18 mouse cellular contexts compared by ENCODE assay signal in genomic region chr9:58035519-58035918, GRCm38 (mm10). TPM values are rescaled to one million over a fixed set of nuclear protein-coding genes. Genes with fewer than 3 reads are reported as not detected.
DNase-seq lines count a peak whose midpoint lies in the region; ATAC-seq and TF ChIP-seq lines count a peak whose summit lies in the region.
"Had no signal": no experiment of that assay in that cellular context is flagged by ENCODE, and none has a peak within 500 bp of the region (broad histone marks: within the 10 kb centered on the region; RNA-seq: fewer than 3 reads in every experiment).

No protein-coding gene starts in this region.

- intact Hi-C loops in left cerebral cortex, postnatal 25 days (cut with DNase I) = loop anchor here (5.0 kb wide), 1 partner anchor 247 kb away; no protein-coding TSS in a partner anchor

- TF ChIP-seq POLR2A in brain, embryonic 14.5 days (IDR thresholded peaks at IDR 0.05; ENCODE audit: borderline replicate concordance, extremely low read depth, insufficient read depth, insufficient read length, poor library complexity, severe bottlenecking) = no peak

- ATAC-seq in frontal cortex, adult (ENCODE audit: low TSS enrichment) = peak; percentile 76
- ATAC-seq: intestine, postnatal 0 days; liver, postnatal 0 days; midbrain, embryonic 16.5 days had no signal

- DNase-seq in frontal cortex, postnatal 14 days (ENCODE audit: low spot score in 2 of 2) = no peak
- DNase-seq in brain, embryonic 14.5 days (ENCODE audit: low read depth) = peak; percentile 81
- DNase-seq in layer of hippocampus, adult 18-20 months (ENCODE audit: low spot score in 2 of 2) = peak; percentile 66 to 71
- DNase-seq in left cerebral cortex, postnatal 25 days (ENCODE audit: low spot score in 2 of 2) = peak; percentile 45 to 88
- no peak for DNase-seq in ovary, postnatal 36 days (ENCODE audit: low spot score)
- DNase-seq in heart, adult 11 months = no peak
- no peak for DNase-seq in adrenal gland, postnatal 36 days
- DNase-seq: adrenal gland, postnatal 25 days; gastrocnemius, adult 2 months; heart, postnatal 4 days; kidney, postnatal 10 days; liver, postnatal 0 days; retina, postnatal 1 day had no signal

- TF ChIP-seq CTCF in brain, embryonic 14.5 days (IDR thresholded peaks at IDR 0.05; ENCODE audit: borderline replicate concordance, extremely low read depth, insufficient read depth, insufficient read length) = no peak

RNA-seq across cellular contexts. Expression of gene Stra6, which starts 28.1 kb away (rescaled TPM):
- 14.2 and 18.6 TPM in 2 replicates for polyA plus RNA-seq in brain, embryonic 14.5 days (2012; rRNA removed)
- 10 to 100 TPM; 18.2 to 18.4 TPM for total RNA-seq in layer of hippocampus, adult 18-20 months (2021)
- total RNA-seq in left cerebral cortex, postnatal 25 days (2021) = 1 to 10 TPM; 7.2 to 8.7 TPM
- total RNA-seq in adrenal gland, postnatal 36 days (2021) = 1 to 10 TPM; 1.2 to 2.1 TPM
- polyA plus RNA-seq: G1E; liver, postnatal 0 days had no signal

RNA-seq across cellular contexts. Expression of gene Cyp11a1, which starts 29.3 kb away (rescaled TPM):
- 0.66 and 0.68 TPM in 2 replicates for polyA plus RNA-seq in brain, embryonic 14.5 days (2012; rRNA removed)
- 1 to 10 TPM in 1 of 2 experiments, under 1 TPM in 1; 0.94 to 1.7 TPM for total RNA-seq in layer of hippocampus, adult 18-20 months (2021)
- total RNA-seq in left cerebral cortex, postnatal 25 days (2021) = 1 to 10 TPM; 3.5 to 6.7 TPM
- 1,000 to 10,000 TPM; 6,616 to 8,202 TPM for total RNA-seq in adrenal gland, postnatal 36 days (2021)
- polyA plus RNA-seq: heart, embryonic 12.5 days had no signal

Comparison
In these comparisons a context has a peak if more than half of its experiments do, and no peak if none do; other contexts are left out.
1. DNase-seq: peak in brain, embryonic 14.5 days (single experiment), layer of hippocampus, adult 18-20 months (2 of 2) and left cerebral cortex, postnatal 25 days (2 of 2); none in frontal cortex, postnatal 14 days (0 of 2), ovary, postnatal 36 days (single experiment), heart, adult 11 months (single experiment) and adrenal gland, postnatal 36 days (0 of 2).
2. RNA of gene Cyp11a1, which starts 29.3 kb away (total RNA-seq): 6,616 to 8,202 TPM in adrenal gland, postnatal 36 days; 3.5 to 6.7 TPM in left cerebral cortex, postnatal 25 days and 0.94 to 1.7 TPM in layer of hippocampus, adult 18-20 months; every median in the first group is over 100 times any median in the second.